Mouse (Mus musculus) lung, postnatal 25 days (tissue): ENCODE results near the gene Sstr3.

Experiments
- DNase-seq: peaks from one replicate; pipeline ENCODE4 v3.0.0; 2022; ENCODE audit warnings: low spot score

Gene Sstr3

DNA sequence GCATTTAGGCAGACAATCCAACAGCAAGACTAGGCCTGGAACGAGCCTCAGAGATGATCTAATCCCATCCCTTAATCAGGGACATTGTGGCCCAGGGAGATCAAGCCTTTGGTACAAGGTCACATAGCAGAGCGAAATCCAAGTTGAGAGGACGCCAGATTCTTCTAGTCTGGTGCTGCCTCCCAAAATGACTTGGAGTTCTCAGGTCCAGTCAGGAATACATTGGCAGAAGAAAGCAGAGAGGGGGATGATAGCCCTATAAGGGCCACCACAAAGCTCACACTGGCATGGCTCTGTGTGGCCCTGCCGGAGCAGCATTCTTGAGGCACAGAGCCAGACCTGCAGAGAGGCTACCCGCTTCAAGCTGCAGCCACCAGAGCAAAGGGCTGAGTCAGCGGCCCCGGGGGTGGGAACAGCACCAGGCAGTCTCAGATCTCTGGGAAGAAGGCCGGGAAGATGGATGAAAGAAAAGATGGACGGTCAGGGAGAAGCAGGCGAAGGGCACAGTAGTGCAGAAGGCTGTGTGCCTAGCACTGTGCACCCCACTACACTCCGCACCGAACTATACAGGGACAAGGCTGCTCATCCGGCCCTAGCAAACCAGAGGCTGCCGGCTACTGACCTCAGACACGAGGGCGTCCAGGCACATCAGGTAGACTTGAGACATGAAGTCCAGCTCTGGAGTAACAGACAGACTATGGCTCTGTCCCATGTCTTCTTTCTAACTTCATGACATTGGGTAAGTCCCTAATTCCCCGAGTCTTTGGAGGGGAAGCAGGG lies 13.6 kb downstream of the Sstr3 start, which contains the start of gene C1qtnf6:
Gene C1qtnf6 (minus strand): TSS at position 746 of the 780 bp plus-strand sequence.
- peak; percentile 56 for DNase-seq

GRCm38 (mm10) chr15:78530141-78530540 lies 14.3 kb downstream of the Sstr3 start:
- no peak for DNase-seq

DNA sequence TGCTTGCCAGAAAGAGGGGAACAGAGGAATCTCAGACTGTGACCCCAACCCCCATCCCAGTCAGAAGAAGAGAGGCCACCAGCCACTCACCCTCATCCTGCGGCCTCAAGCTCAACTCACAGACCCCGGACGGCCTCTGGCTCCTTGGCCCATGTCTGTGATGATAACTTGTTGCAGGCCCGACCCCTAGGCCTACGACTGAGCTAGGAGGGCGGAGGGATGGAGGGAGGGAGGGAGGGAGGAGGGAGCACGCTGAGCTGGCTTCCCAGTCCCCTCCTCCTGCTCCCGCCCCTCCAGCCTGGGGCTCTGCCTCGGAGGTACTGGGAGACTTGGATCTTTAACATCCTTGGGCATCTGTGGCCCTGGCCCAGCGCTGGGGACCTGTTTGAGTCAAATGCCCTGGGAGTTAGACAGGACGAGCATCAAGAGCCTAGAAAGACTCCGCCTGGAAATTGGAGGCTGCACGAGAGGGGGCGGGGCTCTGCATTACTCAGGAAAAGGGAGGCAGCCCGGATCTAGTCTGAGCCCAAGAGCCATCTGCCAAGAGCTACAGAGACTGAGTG lies 15.0 kb downstream of the Sstr3 start:
- peak; percentile 64 for DNase-seq

DNA sequence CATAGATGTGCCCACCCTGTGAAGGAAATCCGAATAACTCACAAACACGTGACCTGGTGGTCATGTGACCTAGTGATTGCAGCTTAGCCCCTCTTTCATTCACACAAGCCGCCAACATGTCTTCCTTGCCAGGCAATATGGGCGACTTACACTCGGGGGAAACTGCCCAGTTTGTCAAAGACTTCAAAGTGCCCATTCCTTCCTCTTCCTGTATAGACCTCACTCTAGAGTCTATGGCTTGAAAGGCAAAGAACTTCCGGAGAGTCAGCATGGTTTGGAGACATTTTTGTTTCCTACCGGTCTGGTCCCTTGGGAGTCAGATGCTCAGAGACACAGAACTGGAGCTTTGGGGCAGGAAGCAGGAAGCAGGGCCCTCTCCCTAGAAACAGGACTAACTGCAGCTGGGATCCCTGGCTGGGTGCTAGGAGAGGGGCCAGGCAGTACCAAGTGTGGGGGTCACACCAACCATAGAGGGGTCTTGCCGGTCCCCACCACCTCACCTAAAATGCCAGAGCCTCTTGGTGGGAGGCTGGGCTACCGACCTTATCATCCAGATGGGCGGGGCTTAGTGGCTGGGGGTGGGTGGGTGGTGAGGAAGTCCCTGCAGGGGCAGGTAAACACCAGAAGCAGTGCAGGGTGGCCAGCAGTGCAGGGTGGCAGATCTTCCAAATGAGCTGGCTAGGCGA lies 15.6 kb downstream of the Sstr3 start:
- DNase-seq, result no peak

DNA sequence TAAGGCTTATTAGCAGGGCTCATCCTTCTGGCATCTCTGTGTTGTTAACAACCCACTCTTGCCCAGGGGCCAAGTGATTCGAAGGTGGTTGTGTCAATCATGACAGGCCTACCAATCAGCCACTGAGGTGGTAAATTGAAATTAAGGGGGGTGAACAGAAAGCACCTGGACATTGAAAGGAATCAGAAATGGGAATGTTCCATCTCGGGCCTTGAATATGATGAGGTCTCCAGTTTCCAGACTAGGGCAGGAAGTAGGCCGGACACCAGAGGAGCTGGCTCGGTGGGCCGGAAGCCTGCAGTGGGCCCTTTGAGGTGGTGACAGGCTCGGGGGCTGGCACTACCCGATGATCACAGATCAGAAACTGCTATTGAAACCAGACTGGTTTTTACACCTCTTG lies 16.5 kb downstream of the Sstr3 start:
- DNase-seq, result no peak

GRCm38 (mm10) chr15:78524163-78524562 lies 20.3 kb downstream of the Sstr3 start:
- no peak for DNase-seq

GRCm38 (mm10) chr15:78521892-78522291 lies 22.6 kb downstream of the Sstr3 start:
- no peak for DNase-seq

DNA sequence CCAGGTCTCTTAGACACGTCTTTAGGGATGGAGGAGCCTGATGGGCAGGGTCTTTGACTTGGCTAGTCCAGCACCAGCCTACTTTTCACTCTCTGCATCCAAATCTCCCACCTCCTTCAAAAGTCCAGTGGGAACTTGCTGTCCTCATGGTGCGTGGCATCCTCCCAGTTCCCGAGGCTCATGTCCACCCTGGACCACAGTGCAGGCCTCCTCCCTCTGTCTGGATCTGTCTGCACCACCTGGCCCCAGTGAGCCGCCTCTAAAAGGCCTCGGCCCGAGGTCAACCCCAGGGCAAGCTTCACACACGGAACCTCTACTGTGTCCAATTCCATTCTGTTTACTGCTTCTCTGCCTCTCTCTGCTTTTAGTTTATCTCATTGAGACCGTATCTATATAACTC lies 23.2 kb downstream of the Sstr3 start:
- no peak for DNase-seq

- DNase-seq, result no peak
Measured at GRCm38 (mm10) chr15:78520112-78520715, 24.3 kb downstream of the Sstr3 start.

GRCm38 (mm10) chr15:78518221-78518620 lies 26.3 kb downstream of the Sstr3 start:
- no peak for DNase-seq

DNA sequence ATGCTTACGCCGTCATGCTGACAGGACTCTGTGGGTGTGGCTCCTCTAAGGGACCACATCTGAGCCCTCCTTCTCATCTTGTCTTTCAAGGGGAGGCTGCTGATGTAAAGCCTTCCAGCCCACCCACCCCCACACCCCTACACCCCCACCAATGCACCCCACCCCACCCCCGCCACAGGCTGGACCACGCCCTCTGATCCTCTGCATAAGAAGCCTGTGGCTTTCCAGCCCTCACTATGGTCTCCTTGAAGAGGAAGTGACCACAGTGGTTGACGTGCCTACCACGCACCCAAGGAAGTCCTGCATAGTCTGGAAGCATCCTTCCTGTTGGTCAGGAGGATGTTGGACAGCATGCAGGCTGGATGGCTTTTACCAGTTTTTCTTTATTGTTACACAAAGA lies 28.7 kb downstream of the Sstr3 start:
- DNase-seq, result no peak

DNA sequence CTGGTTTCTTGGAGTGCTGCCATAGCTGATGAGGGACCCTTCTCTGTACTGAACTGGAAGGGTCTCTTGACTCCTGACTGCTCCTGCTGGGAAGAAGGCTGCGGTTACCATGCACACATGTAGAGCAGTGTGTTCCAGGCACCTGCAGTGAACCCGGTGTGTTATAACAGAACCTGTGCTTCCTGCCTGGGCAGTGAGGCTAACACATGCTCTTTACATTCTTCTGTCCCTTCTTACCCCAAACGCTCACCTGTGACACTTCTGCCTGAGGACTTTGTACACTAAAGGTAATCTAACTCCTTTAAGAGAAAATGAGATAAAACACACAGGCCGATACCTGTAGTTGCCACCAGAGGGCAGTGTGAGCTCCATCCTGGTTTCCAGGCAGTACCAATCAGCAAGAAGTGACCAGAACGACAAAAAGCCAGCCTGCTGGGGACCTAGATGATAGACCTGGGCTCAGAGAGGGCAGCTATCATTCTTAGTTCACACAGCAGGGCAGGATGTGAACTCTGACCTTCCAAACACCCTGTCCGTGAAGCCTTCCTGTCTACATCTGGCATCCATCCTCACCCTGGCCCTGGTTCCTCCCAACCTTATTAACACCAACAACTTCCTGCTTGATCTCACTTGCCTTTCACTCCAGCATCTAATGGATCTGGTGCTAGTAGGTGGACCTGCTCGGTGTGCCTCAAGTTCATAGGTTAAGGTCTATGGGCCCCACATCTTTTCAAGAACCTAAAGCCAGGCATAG lies 29.9 kb downstream of the Sstr3 start:
- DNase-seq, result peak; percentile 82

DNA sequence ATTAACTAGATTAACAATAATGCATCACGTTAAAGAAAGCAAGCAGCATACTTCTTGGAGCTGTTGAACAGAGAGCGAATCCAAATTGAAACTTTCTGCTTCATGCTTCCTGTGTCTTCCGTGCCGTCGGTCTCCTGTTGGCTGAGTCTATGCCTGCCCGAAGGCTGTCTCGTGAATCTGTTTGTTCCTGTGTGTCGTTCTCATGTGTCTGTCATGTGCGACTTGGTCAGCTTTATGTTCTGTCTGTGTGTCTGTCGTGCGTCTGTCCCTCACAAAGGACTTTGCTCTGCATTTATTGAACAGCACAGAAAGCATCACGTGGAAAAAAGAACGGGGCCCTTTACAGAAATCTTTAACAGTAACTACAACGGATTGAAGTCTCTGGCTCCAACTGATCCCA lies 31.5 kb downstream of the Sstr3 start:
- DNase-seq, result no peak

DNA sequence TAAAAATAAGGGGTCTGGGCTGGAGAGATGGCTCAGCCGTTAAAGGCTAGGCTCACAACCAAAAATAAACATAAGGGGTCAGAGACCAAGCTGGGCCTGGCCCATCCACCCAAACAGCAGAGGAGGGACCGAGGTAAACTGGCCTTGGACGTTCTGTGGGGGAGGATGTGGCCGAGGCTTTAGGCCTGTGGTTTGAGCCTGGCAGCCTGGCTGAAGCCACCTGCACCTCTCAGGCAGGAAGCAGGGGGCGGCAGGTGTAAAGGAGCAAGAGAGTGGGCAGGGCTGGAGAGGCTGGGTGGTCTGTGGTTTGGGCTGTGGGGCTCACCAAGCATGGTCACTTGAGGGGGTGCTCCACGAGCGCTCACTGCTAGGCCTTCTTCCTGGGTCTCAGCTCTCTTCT lies 32.5 kb downstream of the Sstr3 start:
- no peak for DNase-seq

DNA sequence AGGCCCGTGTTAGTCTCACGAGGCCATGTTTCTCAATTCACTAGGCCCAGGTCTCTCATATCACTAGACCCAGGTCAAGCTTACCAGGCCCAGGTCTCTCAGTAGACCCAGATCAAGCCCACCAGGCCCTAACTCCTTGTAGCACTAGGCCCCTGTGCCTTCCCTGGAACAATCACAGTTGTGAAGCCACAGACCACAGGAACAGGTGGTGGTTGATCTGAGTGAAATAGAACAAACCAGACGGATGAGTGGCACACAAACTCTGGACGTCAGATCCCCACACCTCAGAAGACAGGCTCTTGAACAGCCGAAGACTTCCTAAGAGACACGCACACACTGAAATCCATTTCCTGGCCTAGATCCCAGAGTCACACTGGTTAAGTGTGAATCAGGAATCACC lies 33.7 kb downstream of the Sstr3 start:
- no peak for DNase-seq

GRCm38 (mm10) chr15:78510121-78510576 lies 34.3 kb downstream of the Sstr3 start:
- no peak for DNase-seq

DNA sequence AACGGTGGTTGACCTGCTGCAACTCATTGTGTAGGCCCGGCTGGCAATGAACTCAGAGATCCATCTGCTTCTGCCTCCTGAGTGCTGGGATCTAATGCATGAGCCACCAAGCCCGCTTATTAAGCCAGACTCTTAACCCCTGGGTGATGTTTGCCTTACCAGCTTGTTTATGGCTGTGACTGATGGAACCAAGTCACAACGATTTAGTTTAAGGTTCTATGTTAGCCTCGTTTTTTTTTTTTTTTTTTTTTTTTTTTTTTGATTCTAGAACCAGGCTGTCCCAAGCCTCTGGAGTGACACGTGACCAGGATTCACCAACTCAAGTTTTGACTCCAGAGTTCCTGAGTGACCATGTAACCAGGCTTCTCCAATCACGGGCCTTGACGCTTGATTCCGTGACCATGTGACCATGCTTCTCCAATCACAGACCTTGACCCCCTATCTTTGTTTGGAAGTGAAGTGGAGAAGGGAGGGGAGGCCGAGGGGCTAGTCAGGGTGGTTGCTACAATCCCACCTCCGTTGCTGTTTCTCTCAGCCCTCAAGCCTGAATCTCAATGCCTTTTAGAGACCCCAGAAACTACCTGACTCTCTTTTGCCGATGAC lies 35.1 kb downstream of the Sstr3 start:
- no peak for DNase-seq

GRCm38 (mm10) chr15:78508443-78508842 lies 36.0 kb downstream of the Sstr3 start:
- DNase-seq, result no peak

DNA sequence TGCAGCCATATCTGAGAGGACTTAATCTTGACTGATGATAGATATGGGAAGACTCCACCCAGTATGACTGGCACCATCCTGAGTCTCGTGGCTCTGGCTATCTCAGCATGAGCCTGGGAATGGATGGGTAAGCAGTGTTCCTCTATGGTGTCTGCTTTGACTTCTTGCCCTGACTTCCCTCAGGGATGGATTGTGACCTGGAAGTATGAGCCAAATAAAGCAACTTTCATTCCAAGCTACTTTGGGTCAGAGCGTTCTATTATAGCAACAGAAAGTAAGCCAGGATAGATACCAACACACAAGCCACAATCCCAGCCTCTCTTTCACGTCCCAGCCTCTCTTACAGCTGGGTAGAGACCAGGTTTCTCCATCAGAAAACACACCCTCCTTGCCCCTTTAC lies 38.9 kb downstream of the Sstr3 start:
- no peak for DNase-seq

GRCm38 (mm10) chr15:78504816-78505215 lies 39.7 kb downstream of the Sstr3 start:
- DNase-seq, result no peak

- no peak for DNase-seq
Measured at GRCm38 (mm10) chr15:78504013-78504412, 40.5 kb downstream of the Sstr3 start.
